Mouse (Mus musculus): ENCODE data around the gene Dennd4a. TPM values are rescaled to one million over a fixed set of nuclear protein-coding genes. Genes with fewer than 3 reads are reported as not detected.

The Dennd4a gene
- 9.8 and 10.7 TPM in 2 replicates for polyA plus RNA-seq (2014; fragmentation: Nextera tagmentation; extraction: Ambion mirVana)

- no peaks in the 10 kb centered on the region for H3K9me3 ChIP-seq (ENCODE audit: control insufficient read depth, low read length)
- ATAC-seq (replicated peaks; ENCODE audit: low FRiP score): peak; percentile 95
- H3K4me3 ChIP-seq (ENCODE audit: low read depth, low read length): peak within 1 kb of the TSS; percentile 78
- H3K27ac ChIP-seq (ENCODE audit: low read depth, low read length): peak within 1 kb of the TSS; percentile 88
- peak within 1 kb of the TSS; percentile 72 for H3K9ac ChIP-seq (ENCODE audit: low read length)
- WGBS: under 1% methylated on average over 49 of the region's 51 CpGs
- no peaks in the 10 kb centered on the region for H3K27me3 ChIP-seq (ENCODE audit: control insufficient read depth, insufficient read depth, low read length)
- DNase-seq (ENCODE audit: low spot score): peak; percentile 99
- H3K4me1 ChIP-seq (replicated peaks; ENCODE audit: control insufficient read depth, insufficient read depth, low read length): peaks cover 3% of the 10 kb centered on the region; the same call in 1 of the 2 replicates
- no peaks in the 10 kb centered on the region for H3K36me3 ChIP-seq (ENCODE audit: control insufficient read depth, insufficient read depth, low read length)
- peak within 1 kb of the TSS; percentile 64 for H3K4me2 ChIP-seq (ENCODE audit: low read depth, low read length, severe bottlenecking)
Measured at GRCm38 (mm10) chr9:64810822-64811537, at the start of gene Dennd4a. Dennd4a (plus strand) TSS chr9:64811340.

GRCm38 (mm10) chr9:64764824-64765223 is 46.3 kb upstream of the Dennd4a start:
- no peak overlapping the region for H3K4me3 ChIP-seq (ENCODE audit: low read depth, low read length)
- H3K27ac ChIP-seq (ENCODE audit: low read depth, low read length): no peak overlapping the region
- H3K9ac ChIP-seq (ENCODE audit: low read length): no peak overlapping the region
- no peaks in the 10 kb centered on the region for H3K27me3 ChIP-seq (ENCODE audit: control insufficient read depth, insufficient read depth, low read length)
- no peak overlapping the region for H3K4me2 ChIP-seq (ENCODE audit: low read depth, low read length, severe bottlenecking)
- no peak for ATAC-seq (replicated peaks; ENCODE audit: low FRiP score)
- H3K9me3 ChIP-seq (ENCODE audit: control insufficient read depth, low read length): no peaks in the 10 kb centered on the region
- DNase-seq (ENCODE audit: low spot score): no peak
- WGBS: 94% methylated on average over 2 of the region's 2 CpGs
- no peaks in the 10 kb centered on the region for H3K36me3 ChIP-seq (ENCODE audit: control insufficient read depth, insufficient read depth, low read length)
- H3K4me1 ChIP-seq (replicated peaks; ENCODE audit: control insufficient read depth, insufficient read depth, low read length): no peaks in the 10 kb centered on the region

- no peaks in the 10 kb centered on the region for H3K27me3 ChIP-seq (ENCODE audit: control insufficient read depth, insufficient read depth, low read length)
- no peak for ATAC-seq (replicated peaks; ENCODE audit: low FRiP score)
- WGBS: 88% methylated on average over 3 of the region's 3 CpGs
Measured at GRCm38 (mm10) chr9:64766136-64766535, 45.0 kb upstream of the Dennd4a start.

GRCm38 (mm10) chr9:64767796-64768195 is 43.3 kb upstream of the Dennd4a start:
- ATAC-seq (replicated peaks; ENCODE audit: low FRiP score): no peak
- WGBS: 66% methylated on average over 1 of the region's 1 CpGs

More at GRCm38 (mm10) chr9:64766136-64766535, 45.0 kb upstream of the Dennd4a start:
- no peak overlapping the region for H3K9ac ChIP-seq (ENCODE audit: low read length)
- H3K4me1 ChIP-seq (replicated peaks; ENCODE audit: control insufficient read depth, insufficient read depth, low read length): no peaks in the 10 kb centered on the region
- DNase-seq (ENCODE audit: low spot score): no peak
- no peak overlapping the region for H3K4me3 ChIP-seq (ENCODE audit: low read depth, low read length)
- no peak overlapping the region for H3K4me2 ChIP-seq (ENCODE audit: low read depth, low read length, severe bottlenecking)
- H3K36me3 ChIP-seq (ENCODE audit: control insufficient read depth, insufficient read depth, low read length): no peaks in the 10 kb centered on the region
- H3K27ac ChIP-seq (ENCODE audit: low read depth, low read length): no peak overlapping the region
- H3K9me3 ChIP-seq (ENCODE audit: control insufficient read depth, low read length): no peaks in the 10 kb centered on the region

GRCm38 (mm10) chr9:64769066-64769695 is 42.0 kb upstream of the Dennd4a start:
- no peak for ATAC-seq (replicated peaks; ENCODE audit: low FRiP score)
- WGBS: 54% methylated on average over 9 of the region's 9 CpGs
- Histone ChIP-seq H3K4me3 (ENCODE audit: low read depth, low read length) (no peak overlapping the region), H3K36me3 (ENCODE audit: control insufficient read depth, insufficient read depth, low read length) (no peaks in the 10 kb centered on the region), H3K4me2 (ENCODE audit: low read depth, low read length, severe bottlenecking) (no peak overlapping the region), H3K27ac (ENCODE audit: low read depth, low read length) (no peak overlapping the region), H3K9ac (ENCODE audit: low read length) (no peak overlapping the region), H3K4me1 (replicated peaks; ENCODE audit: control insufficient read depth, insufficient read depth, low read length) (no peaks in the 10 kb centered on the region), H3K27me3 (ENCODE audit: control insufficient read depth, insufficient read depth, low read length) (no peaks in the 10 kb centered on the region), H3K9me3 (ENCODE audit: control insufficient read depth, low read length) (no peaks in the 10 kb centered on the region)
- DNase-seq (ENCODE audit: low spot score): peak; percentile 53

More at GRCm38 (mm10) chr9:64767796-64768195, 43.3 kb upstream of the Dennd4a start:
- no peak for DNase-seq (ENCODE audit: low spot score)
- Histone ChIP-seq H3K9ac (ENCODE audit: low read length) (no peak overlapping the region), H3K9me3 (ENCODE audit: control insufficient read depth, low read length) (no peaks in the 10 kb centered on the region), H3K27ac (ENCODE audit: low read depth, low read length) (no peak overlapping the region), H3K4me1 (replicated peaks; ENCODE audit: control insufficient read depth, insufficient read depth, low read length) (no peaks in the 10 kb centered on the region), H3K4me3 (ENCODE audit: low read depth, low read length) (no peak overlapping the region), H3K36me3 (ENCODE audit: control insufficient read depth, insufficient read depth, low read length) (no peaks in the 10 kb centered on the region), H3K27me3 (ENCODE audit: control insufficient read depth, insufficient read depth, low read length) (no peaks in the 10 kb centered on the region), H3K4me2 (ENCODE audit: low read depth, low read length, severe bottlenecking) (no peak overlapping the region)

- DNase-seq (ENCODE audit: low spot score) (no peak), ATAC-seq (replicated peaks; ENCODE audit: low FRiP score) (no peak)
- no peak overlapping the region for H3K4me3 ChIP-seq (ENCODE audit: low read depth, low read length)
- WGBS: 90% methylated on average over 6 of the region's 6 CpGs
- H3K4me1 ChIP-seq (replicated peaks; ENCODE audit: control insufficient read depth, insufficient read depth, low read length): no peaks in the 10 kb centered on the region
- no peaks in the 10 kb centered on the region for H3K27me3 ChIP-seq (ENCODE audit: control insufficient read depth, insufficient read depth, low read length)
- no peaks in the 10 kb centered on the region for H3K36me3 ChIP-seq (ENCODE audit: control insufficient read depth, insufficient read depth, low read length)
- H3K9me3 ChIP-seq (ENCODE audit: control insufficient read depth, low read length): no peaks in the 10 kb centered on the region
- H3K27ac ChIP-seq (ENCODE audit: low read depth, low read length): no peak overlapping the region
- H3K4me2 ChIP-seq (ENCODE audit: low read depth, low read length, severe bottlenecking): no peak overlapping the region
- H3K9ac ChIP-seq (ENCODE audit: low read length): no peak overlapping the region
Measured at GRCm38 (mm10) chr9:64769911-64770310, 41.2 kb upstream of the Dennd4a start.

GRCm38 (mm10) chr9:64770411-64770849 is 40.7 kb upstream of the Dennd4a start:
- Histone ChIP-seq H3K36me3 (ENCODE audit: control insufficient read depth, insufficient read depth, low read length) (no peaks in the 10 kb centered on the region), H3K27ac (ENCODE audit: low read depth, low read length) (no peak overlapping the region), H3K4me1 (replicated peaks; ENCODE audit: control insufficient read depth, insufficient read depth, low read length) (no peaks in the 10 kb centered on the region), H3K9me3 (ENCODE audit: control insufficient read depth, low read length) (no peaks in the 10 kb centered on the region), H3K9ac (ENCODE audit: low read length) (no peak overlapping the region), H3K4me2 (ENCODE audit: low read depth, low read length, severe bottlenecking) (no peak overlapping the region), H3K4me3 (ENCODE audit: low read depth, low read length) (no peak overlapping the region), H3K27me3 (ENCODE audit: control insufficient read depth, insufficient read depth, low read length) (no peaks in the 10 kb centered on the region)
- ATAC-seq (replicated peaks; ENCODE audit: low FRiP score): no peak
- WGBS: 95% methylated on average over 5 of the region's 5 CpGs
- no peak for DNase-seq (ENCODE audit: low spot score)

GRCm38 (mm10) chr9:64771236-64771635 is 39.9 kb upstream of the Dennd4a start:
- Histone ChIP-seq H3K9ac (ENCODE audit: low read length) (no peak overlapping the region), H3K27me3 (ENCODE audit: control insufficient read depth, insufficient read depth, low read length) (no peaks in the 10 kb centered on the region), H3K4me3 (ENCODE audit: low read depth, low read length) (no peak overlapping the region), H3K4me2 (ENCODE audit: low read depth, low read length, severe bottlenecking) (no peak overlapping the region), H3K9me3 (ENCODE audit: control insufficient read depth, low read length) (no peaks in the 10 kb centered on the region), H3K36me3 (ENCODE audit: control insufficient read depth, insufficient read depth, low read length) (no peaks in the 10 kb centered on the region), H3K4me1 (replicated peaks; ENCODE audit: control insufficient read depth, insufficient read depth, low read length) (no peaks in the 10 kb centered on the region), H3K27ac (ENCODE audit: low read depth, low read length) (no peak overlapping the region)
- ATAC-seq (replicated peaks; ENCODE audit: low FRiP score) (no peak), DNase-seq (ENCODE audit: low spot score) (no peak)
- WGBS: 78% methylated on average over 5 of the region's 5 CpGs
